Mouse (Mus musculus) urinary bladder, postnatal 36 days (tissue): ENCODE results near the gene Kctd7.

ENCODE experiments used
- DNase-seq, 2 experiments: peaks; one replicate each; pipeline ENCODE4 v3.0.0; 2022; ENCODE audit warnings: low spot score in 2 of 2, mixed read lengths in 1 of 2

The Kctd7 gene

GRCm38 (mm10) chr5:130143977-130144333, 706 bp upstream of the Kctd7 start:
- peak in 1 of 2 experiments; percentile 45 for DNase-seq

GRCm38 (mm10) chr5:130145961-130146360, 1.3 kb downstream of the Kctd7 start:
- no peak for DNase-seq

GRCm38 (mm10) chr5:130149726-130150310, 5.2 kb downstream of the Kctd7 start:
- no peak for DNase-seq

- DNase-seq = no peak
These were observed 9.6 kb downstream of the Kctd7 start for GRCm38 (mm10) chr5:130154286-130154685.

- no peak for DNase-seq
These were observed 13.9 kb downstream of the Kctd7 start for GRCm38 (mm10) chr5:130158545-130158944.

- no peak for DNase-seq
These were observed 15.1 kb downstream of the Kctd7 start for GRCm38 (mm10) chr5:130159761-130160201.

GRCm38 (mm10) chr5:130163670-130164069, 19.0 kb downstream of the Kctd7 start:
- DNase-seq = peak; percentile 72 to 81

- no peak for DNase-seq
These were observed 20.6 kb downstream of the Kctd7 start for GRCm38 (mm10) chr5:130165213-130165612.

GRCm38 (mm10) chr5:130169109-130169508, 24.4 kb downstream of the Kctd7 start:
- DNase-seq = no peak

GRCm38 (mm10) chr5:130170666-130171422, 26.2 kb downstream of the Kctd7 start:
- DNase-seq = no peak

GRCm38 (mm10) chr5:130171423-130171954, 26.8 kb downstream of the Kctd7 start, which contains the start of gene Rabgef1:
TSS of gene Rabgef1 (plus strand) at chr5:130171798.
- DNase-seq = peak; percentile 90 to 95

- peak; percentile 49 to 59 for DNase-seq
These were observed 27.4 kb downstream of the Kctd7 start for GRCm38 (mm10) chr5:130171956-130172601.

- no peak for DNase-seq
These were observed 28.4 kb downstream of the Kctd7 start for GRCm38 (mm10) chr5:130173012-130173411.

- DNase-seq = no peak
These were observed 33.2 kb downstream of the Kctd7 start for GRCm38 (mm10) chr5:130177871-130178270.

GRCm38 (mm10) chr5:130180362-130180761, 35.7 kb downstream of the Kctd7 start:
- DNase-seq = no peak

GRCm38 (mm10) chr5:130181740-130182540, 37.3 kb downstream of the Kctd7 start:
- DNase-seq = peak in 1 of 2 experiments; percentile 40

- DNase-seq = no peak
These were observed 37.8 kb downstream of the Kctd7 start for GRCm38 (mm10) chr5:130182541-130182821.

- DNase-seq = peak in 1 of 2 experiments; percentile 35
These were observed 39.7 kb downstream of the Kctd7 start for GRCm38 (mm10) chr5:130184193-130184856.

- no peak for DNase-seq
These were observed 40.7 kb downstream of the Kctd7 start for GRCm38 (mm10) chr5:130185312-130185711.

- peak in 1 of 2 experiments; percentile 62 for DNase-seq
These were observed 42.7 kb downstream of the Kctd7 start for GRCm38 (mm10) chr5:130187383-130187782.

- DNase-seq = no peak
These were observed 46.2 kb downstream of the Kctd7 start for GRCm38 (mm10) chr5:130190909-130191308.
